Mouse (Mus musculus) MEL (cell line): Measurements from ENCODE around the gene Tuft1. TPM values are rescaled to one million over a fixed set of nuclear protein-coding genes. Genes with fewer than 3 reads are reported as not detected.
"Not testable (repeated sequence)": the region's sequence is repeated elsewhere in the genome, so short reads cannot be mapped to it uniquely, and the experiment has no call there.

Experiments used
- DNase-seq: peaks from one replicate; pipeline ENCODE4 v3.0.0; 2011; ENCODE audit warnings: low read depth, low spot score
- H3K27ac ChIP-seq: 2 replicates; pipeline ENCODE4 v1.5.1; 2012; ENCODE audit warnings: low read depth, mild to moderate bottlenecking, control low read depth, low read length, moderate library complexity; ENCODE audit not compliant: control insufficient read depth
- H3K27me3 ChIP-seq, 2 experiments: fragments of 150-350 bp in 1 of 2; sonication (generic) in 1 of 2; 2 replicates each; pipeline ENCODE4 v1.6.1; 2012; ENCODE audit warnings: low read length in 2 of 2, mild to moderate bottlenecking in 2 of 2, improper control_type of control experiment in 1 of 2, moderate library complexity in 1 of 2; ENCODE audit not compliant: insufficient read depth in 2 of 2, control insufficient read depth in 1 of 2
- H3K36me3 ChIP-seq, 2 experiments: 2 replicates each; pipeline ENCODE4 v1.6.1; 2012 to 2014; ENCODE audit warnings: low read length in 2 of 2, improper control_type of control experiment in 1 of 2, inconsistent platforms in 1 of 2, mild to moderate bottlenecking in 1 of 2; ENCODE audit not compliant: insufficient read depth in 2 of 2, control insufficient read depth in 1 of 2
- H3K4me1 ChIP-seq, 2 experiments: fragments of 150-350 bp in 1 of 2; sonication (generic) in 1 of 2; 2 replicates each; pipeline ENCODE4 v1.6.1; 2012; ENCODE audit warnings: low read length in 2 of 2, improper control_type of control experiment in 1 of 2, mild to moderate bottlenecking in 1 of 2; ENCODE audit not compliant: insufficient read depth in 2 of 2, control insufficient read depth in 1 of 2
- H3K4me3 ChIP-seq, 2 experiments: fragments of 150-350 bp in 1 of 2; sonication (generic) in 1 of 2; 2 replicates each; pipeline ENCODE4 v1.5.1; 2012; ENCODE audit warnings: low read depth in 2 of 2, low read length in 2 of 2, mild to moderate bottlenecking in 2 of 2, moderate library complexity in 2 of 2, control low read depth in 1 of 2, improper control_type of control experiment in 1 of 2; ENCODE audit not compliant: control insufficient read depth in 1 of 2, insufficient read depth in 1 of 2
- H3K79me2 ChIP-seq: 2 replicates; pipeline ENCODE4 v1.6.1; 2012; ENCODE audit warnings: mild to moderate bottlenecking, low read length, moderate library complexity; ENCODE audit not compliant: control insufficient read depth, poor library complexity, insufficient read depth
- H3K9ac ChIP-seq: 2 replicates; pipeline ENCODE4 v1.6.1; 2012; ENCODE audit warnings: low read depth, mild to moderate bottlenecking, control low read depth, low read length, moderate library complexity; ENCODE audit not compliant: control insufficient read depth, poor library complexity, severe bottlenecking
- H3K9me3 ChIP-seq: fragments of 150-350 bp; sonication (generic); replicated peaks from 2 replicates; pipeline ENCODE4 v1.6.1; 2012; ENCODE audit warnings: mild to moderate bottlenecking, low read length, improper control_type of control experiment, moderate library complexity; ENCODE audit not compliant: insufficient read depth
- EP300 ChIP-seq, 2 experiments: IDR thresholded peaks; 2 replicates each; pipeline ENCODE4 v1.6.1; 2011; ENCODE audit warnings: improper control_type of control experiment in 2 of 2, low read length in 2 of 2, low read depth in 1 of 2, mild to moderate bottlenecking in 1 of 2
- JUND ChIP-seq: IDR thresholded peaks from 2 replicates; pipeline ENCODE4 v1.6.1; 2011; ENCODE audit warnings: low read depth, mild to moderate bottlenecking, improper control_type of control experiment, low read length
- MAZ ChIP-seq: IDR thresholded peaks from 2 replicates; pipeline ENCODE4 v1.6.1; 2012; ENCODE audit warnings: low read depth, mild to moderate bottlenecking, inconsistent platforms, low read length, improper control_type of control experiment
- MYB ChIP-seq: IDR thresholded peaks from 2 replicates; pipeline ENCODE4 v1.6.1; 2011; ENCODE audit warnings: mild to moderate bottlenecking, low read depth, low read length, improper control_type of control experiment
- POLR2AphosphoS5 ChIP-seq: IDR thresholded peaks from 2 replicates; pipeline ENCODE4 v1.6.1; 2012; ENCODE audit warnings: low read depth, borderline replicate concordance, mild to moderate bottlenecking, inconsistent platforms, low read length, moderate library complexity, mixed read lengths
- RCOR1 ChIP-seq: IDR thresholded peaks from 2 replicates; pipeline ENCODE4 v1.6.1; 2012; ENCODE audit warnings: low read depth, mild to moderate bottlenecking, inconsistent platforms, low read length, improper control_type of control experiment
- SMC3 ChIP-seq: IDR thresholded peaks from 2 replicates; pipeline ENCODE4 v1.6.1; 2011; ENCODE audit warnings: low read depth, low read length, improper control_type of control experiment
- TBP ChIP-seq: IDR thresholded peaks from 2 replicates; pipeline ENCODE4 v1.8.0; 2011; ENCODE audit warnings: low read depth, low read length, improper control_type of control experiment
- USF2 ChIP-seq, 2 experiments: IDR thresholded peaks; 2 replicates each; pipeline ENCODE4 v1.6.1; 2011 to 2012; ENCODE audit warnings: improper control_type of control experiment in 2 of 2, low read length in 2 of 2, borderline replicate concordance in 1 of 2, inconsistent platforms in 1 of 2, low read depth in 1 of 2, mild to moderate bottlenecking in 1 of 2; ENCODE audit not compliant: insufficient read depth in 1 of 2
- ZKSCAN1 ChIP-seq: IDR thresholded peaks from 2 replicates; pipeline ENCODE4 v1.6.1; 2012; ENCODE audit warnings: low read depth, mild to moderate bottlenecking, inconsistent platforms, low read length, improper control_type of control experiment, moderate library complexity
- polyA plus RNA-seq, 2 experiments: library from polyadenylated mRNA; stranded (reverse) in 1 of 2; unstranded in 1 of 2; fragments of >175 nt in 1 of 2; fragments of >200 nt in 1 of 2; gene quantifications; 2 replicates each; pipeline versions ENCODE4 v1.2.1 to v1.2.4; 2012; ENCODE audit warnings: low replicate concordance in 2 of 2, low read depth in 1 of 2; ENCODE audit not compliant: insufficient read length in 2 of 2, insufficient read depth in 1 of 2, missing spikeins in 1 of 2
- total RNA-seq: library from RNA; depleted of rRNA; stranded (reverse); fragments of 300-350 nt; gene quantifications from 2 replicates; pipeline ENCODE4 v1.2.3, GENCODE M21; 2012

The Tuft1 gene
- total and polyA plus RNA-seq, 3 experiments = 6.6 to 13.5 TPM; not detected in 1

GRCm38 (mm10) chr3:94683646-94684045, 25.0 kb upstream of the Tuft1 start:
- Histone ChIP-seq H3K4me3 (no peak overlapping the region), H3K27ac (no peak overlapping the region), H3K9ac (no peak overlapping the region), H3K79me2 (no peaks in the 10 kb centered on the region), H3K4me1 (peaks cover 23 to 31% of the 10 kb centered on the region in 2 experiments), H3K27me3 (no peaks in the 10 kb centered on the region), H3K9me3 (no peaks in the 10 kb centered on the region)
- no peak for DNase-seq
- TF ChIP-seq MAZ (0 out of 2 replicates have a peak, but pooled peaks have one; percentile 26), MYB (no peak), RCOR1 (0 out of 2 replicates have a peak, but pooled peaks have one; percentile 5)
- TF ChIP-seq, all 39 proteins: peak for 2
- peaks cover 0 to 19% of the 10 kb centered on the region in 2 experiments; a peak in 2 of 4 replicates for H3K36me3 ChIP-seq

- H3K9ac ChIP-seq = no peak overlapping the region
- no peak overlapping the region for H3K4me3 ChIP-seq
- TF ChIP-seq POLR2AphosphoS5 (no peak), USF2 (IDR thresholded peaks at IDR 0.05; ENCODE audit: borderline replicate concordance in 1 of 2, insufficient read depth in 1 of 2, low read depth in 1 of 2, low read length in 2 of 2) (no peak), SMC3 (no peak), TBP (0 out of 2 replicates have a peak, but pooled peaks have one; percentile 16), EP300 (IDR thresholded peaks at IDR 0.05; ENCODE audit: low read depth in 1 of 2, low read length in 2 of 2) (no peak), JUND (0 out of 2 replicates have a peak, but pooled peaks have one; percentile 37), ZKSCAN1 (no peak)
- H3K9me3 ChIP-seq = no peaks in the 10 kb centered on the region
- H3K27me3 ChIP-seq = peaks cover 0 to under 1% of the 10 kb centered on the region in 2 experiments; a peak in 1 of 4 replicates
- peaks cover 12 to 22% of the 10 kb centered on the region in 2 experiments for H3K4me1 ChIP-seq
- H3K27ac ChIP-seq = no peak overlapping the region
- peak; percentile 50 for DNase-seq
- H3K36me3 ChIP-seq = peaks cover 0 to 8% of the 10 kb centered on the region in 2 experiments; a peak in 2 of 4 replicates
- no peaks in the 10 kb centered on the region for H3K79me2 ChIP-seq
Observed at GRCm38 (mm10) chr3:94680783-94681182, 22.1 kb upstream of the Tuft1 start.

- H3K27ac ChIP-seq, H3K9ac ChIP-seq, H3K27me3 ChIP-seq, H3K9me3 ChIP-seq, H3K4me3 ChIP-seq, DNase-seq, H3K79me2 ChIP-seq, H3K36me3 ChIP-seq: not testable (repeated sequence)
- peaks cover 7 to 16% of the 10 kb centered on the region in 2 experiments; a peak in 3 of 4 replicates for H3K4me1 ChIP-seq
Observed at GRCm38 (mm10) chr3:94680032-94680431, 21.4 kb upstream of the Tuft1 start.
